17 mouse cellular contexts compared by ENCODE assay signal in genomic region chr9:69174527-69175116, GRCm38 (mm10).
DNase-seq lines count a peak whose midpoint lies in the region; ATAC-seq lines count a peak whose summit lies in the region.
"Had no signal": no experiment of that assay in that cellular context is flagged by ENCODE, and none has a peak within 500 bp of the region (broad histone marks: within the 10 kb centered on the region; RNA-seq: fewer than 3 reads in every experiment).

No protein-coding gene starts in this region.

- H3K4me1 ChIP-seq in kidney, embryonic 16.5 days (ENCODE audit: insufficient read depth, low read length): peaks cover 9% of the 10 kb centered on the region; the same call in 1 of the 2 replicates
- H3K4me1 ChIP-seq in liver, embryonic 15.5 days (replicated peaks): peaks cover 9% of the 10 kb centered on the region; the same call in 1 of the 2 replicates
- peaks cover 5% of the 10 kb centered on the region for H3K4me1 ChIP-seq in liver, embryonic 11.5 days (replicated peaks; ENCODE audit: control insufficient read depth, insufficient read depth, low read length)
- H3K4me1 ChIP-seq in intestine, embryonic 16.5 days (ENCODE audit: control insufficient read depth, insufficient read depth, low read length): peaks cover 6% of the 10 kb centered on the region; the same call in 1 of the 2 replicates
- H3K4me1 ChIP-seq in stomach, embryonic 15.5 days: no peaks in the 10 kb centered on the region
- H3K4me1 ChIP-seq: forebrain, embryonic 13.5 days; midbrain, embryonic 13.5 days had no signal

- no peaks in the 10 kb centered on the region for H3K27me3 ChIP-seq in kidney, embryonic 16.5 days (ENCODE audit: insufficient read depth, low read length)
- no peaks in the 10 kb centered on the region for H3K27me3 ChIP-seq in liver, embryonic 15.5 days
- H3K27me3 ChIP-seq in liver, embryonic 11.5 days (replicated peaks; ENCODE audit: control insufficient read depth, insufficient read depth, low read length): no peaks in the 10 kb centered on the region
- H3K27me3 ChIP-seq in intestine, embryonic 16.5 days (replicated peaks; ENCODE audit: control insufficient read depth, insufficient read depth, low read length): no peaks in the 10 kb centered on the region
- no peaks in the 10 kb centered on the region for H3K27me3 ChIP-seq in stomach, embryonic 15.5 days (replicated peaks)
- H3K27me3 ChIP-seq: forebrain, embryonic 13.5 days; hindbrain, embryonic 13.5 days; midbrain, embryonic 13.5 days had no signal

- WGBS in kidney, embryonic 16.5 days: 50% methylated on average over 10 of the region's 10 CpGs
- WGBS in liver, embryonic 15.5 days (ENCODE audit: insufficient replicate concordance): 24% methylated on average over 10 of the region's 10 CpGs
- 45% methylated on average over 10 of the region's 10 CpGs for WGBS in liver, embryonic 11.5 days
- 40% methylated on average over 10 of the region's 10 CpGs for WGBS in intestine, embryonic 16.5 days
- WGBS in stomach, embryonic 15.5 days: 40% methylated on average over 10 of the region's 10 CpGs

- H3K36me3 ChIP-seq in kidney, embryonic 16.5 days (ENCODE audit: insufficient read depth, low read length): no peaks in the 10 kb centered on the region
- no peaks in the 10 kb centered on the region for H3K36me3 ChIP-seq in liver, embryonic 15.5 days (replicated peaks)
- no peaks in the 10 kb centered on the region for H3K36me3 ChIP-seq in liver, embryonic 11.5 days (ENCODE audit: control insufficient read depth, insufficient read depth, low read length)
- no peaks in the 10 kb centered on the region for H3K36me3 ChIP-seq in intestine, embryonic 16.5 days (ENCODE audit: control insufficient read depth, insufficient read depth, low read length)
- no peaks in the 10 kb centered on the region for H3K36me3 ChIP-seq in stomach, embryonic 15.5 days
- H3K36me3 ChIP-seq: hindbrain, embryonic 13.5 days; limb, embryonic 10.5 days; midbrain, embryonic 13.5 days had no signal

- H3K27ac ChIP-seq in kidney, embryonic 16.5 days (ENCODE audit: low read length): no peak overlapping the region
- H3K27ac ChIP-seq in liver, embryonic 15.5 days (replicated peaks): no peak overlapping the region
- no peak overlapping the region for H3K27ac ChIP-seq in liver, embryonic 11.5 days (ENCODE audit: low read depth, low read length)
- H3K27ac ChIP-seq in intestine, embryonic 16.5 days (ENCODE audit: low read length): no peak overlapping the region
- H3K27ac ChIP-seq in stomach, embryonic 15.5 days: no peak overlapping the region
- H3K27ac ChIP-seq: forebrain, embryonic 13.5 days; gastrocnemius, adult 2 months; hindbrain, embryonic 13.5 days; limb, embryonic 10.5 days; liver, embryonic 14.5 days; midbrain, embryonic 13.5 days had no signal

- H3K9ac ChIP-seq in kidney, embryonic 16.5 days (replicated peaks; ENCODE audit: low read length): no peak overlapping the region
- H3K9ac ChIP-seq in liver, embryonic 15.5 days: no peak overlapping the region
- H3K9ac ChIP-seq in liver, embryonic 11.5 days (ENCODE audit: low read depth, low read length): no peak overlapping the region
- no peak overlapping the region for H3K9ac ChIP-seq in intestine, embryonic 16.5 days (ENCODE audit: low read depth, low read length)
- no peak overlapping the region for H3K9ac ChIP-seq in stomach, embryonic 15.5 days
- H3K9ac ChIP-seq: forebrain, embryonic 13.5 days; hindbrain, embryonic 13.5 days; liver, embryonic 14.5 days; midbrain, embryonic 13.5 days had no signal

- ATAC-seq in kidney, embryonic 16.5 days (ENCODE audit: low FRiP score, low TSS enrichment): no peak
- no peak; the same call in 1 of the 2 replicates for ATAC-seq in liver, embryonic 15.5 days (ENCODE audit: insufficient read depth)
- ATAC-seq in liver, embryonic 11.5 days (replicated peaks; ENCODE audit: low FRiP score): no peak
- peak; percentile 73 for ATAC-seq in intestine, embryonic 16.5 days
- ATAC-seq in stomach, embryonic 15.5 days (ENCODE audit: insufficient read depth, low FRiP score, low read depth): peak; percentile 50; the same call in 1 of the 2 replicates
- ATAC-seq: forebrain, embryonic 13.5 days; midbrain, embryonic 13.5 days; Patski had no signal

- no peak overlapping the region for H3K4me2 ChIP-seq in kidney, embryonic 16.5 days (replicated peaks; ENCODE audit: low read depth, low read length)
- peak overlapping the region; percentile 35; the same call in 1 of the 2 replicates for H3K4me2 ChIP-seq in liver, embryonic 15.5 days
- no peak overlapping the region for H3K4me2 ChIP-seq in liver, embryonic 11.5 days
- no peak overlapping the region for H3K4me2 ChIP-seq in intestine, embryonic 16.5 days (ENCODE audit: low read depth, low read length)
- no peak overlapping the region for H3K4me2 ChIP-seq in stomach, embryonic 15.5 days
- H3K4me2 ChIP-seq: forebrain, embryonic 13.5 days; hindbrain, embryonic 13.5 days; midbrain, embryonic 13.5 days had no signal

- H3K4me3 ChIP-seq in kidney, embryonic 16.5 days (ENCODE audit: low read length): no peak overlapping the region
- H3K4me3 ChIP-seq in liver, embryonic 15.5 days (replicated peaks): no peak overlapping the region
- no peak overlapping the region for H3K4me3 ChIP-seq in liver, embryonic 11.5 days (ENCODE audit: low read depth, low read length)
- no peak overlapping the region for H3K4me3 ChIP-seq in intestine, embryonic 16.5 days (ENCODE audit: low read length)
- no peak overlapping the region for H3K4me3 ChIP-seq in stomach, embryonic 15.5 days (replicated peaks)
- H3K4me3 ChIP-seq: forebrain, embryonic 13.5 days; gastrocnemius, adult 2 months; hindbrain, embryonic 13.5 days; limb, embryonic 10.5 days; midbrain, embryonic 13.5 days had no signal

- H3K9me3 ChIP-seq in kidney, embryonic 16.5 days (ENCODE audit: low read length): no peaks in the 10 kb centered on the region
- H3K9me3 ChIP-seq in liver, embryonic 15.5 days (replicated peaks): no peaks in the 10 kb centered on the region
- no peaks in the 10 kb centered on the region for H3K9me3 ChIP-seq in liver, embryonic 11.5 days (ENCODE audit: control insufficient read depth, low read length)
- no peaks in the 10 kb centered on the region for H3K9me3 ChIP-seq in intestine, embryonic 16.5 days (ENCODE audit: control insufficient read depth, low read length)
- H3K9me3 ChIP-seq in stomach, embryonic 15.5 days: no peaks in the 10 kb centered on the region
- H3K9me3 ChIP-seq: forebrain, embryonic 13.5 days; hindbrain, embryonic 13.5 days; limb, embryonic 10.5 days; midbrain, embryonic 13.5 days had no signal

- peak; percentile 31 for DNase-seq in kidney, adult 18-20 months
- DNase-seq in liver, embryonic 11.5 days (ENCODE audit: low spot score): no peak
- no peak for DNase-seq in lung, adult 18-20 months
- DNase-seq: adrenal gland, postnatal 36 days; cerebellum, adult 9-10 months; gastrocnemius, adult 2 months; thymus, adult 18-20 months had no signal

Comparison
In these comparisons a context has a peak if more than half of its experiments do, and no peak if none do; other contexts are left out.
1. ATAC-seq: peak in intestine, embryonic 16.5 days (single experiment) and stomach, embryonic 15.5 days (single experiment); none in kidney, embryonic 16.5 days (single experiment), liver, embryonic 15.5 days (single experiment) and liver, embryonic 11.5 days (single experiment).